Mouse (Mus musculus): Measurements from ENCODE around the gene Lin7c. TPM values are rescaled to one million over a fixed set of nuclear protein-coding genes. Genes with fewer than 3 reads are reported as not detected.

Lin7c gene
- polyA plus RNA-seq, 1 experiment = 9.1 TPM

DNA sequence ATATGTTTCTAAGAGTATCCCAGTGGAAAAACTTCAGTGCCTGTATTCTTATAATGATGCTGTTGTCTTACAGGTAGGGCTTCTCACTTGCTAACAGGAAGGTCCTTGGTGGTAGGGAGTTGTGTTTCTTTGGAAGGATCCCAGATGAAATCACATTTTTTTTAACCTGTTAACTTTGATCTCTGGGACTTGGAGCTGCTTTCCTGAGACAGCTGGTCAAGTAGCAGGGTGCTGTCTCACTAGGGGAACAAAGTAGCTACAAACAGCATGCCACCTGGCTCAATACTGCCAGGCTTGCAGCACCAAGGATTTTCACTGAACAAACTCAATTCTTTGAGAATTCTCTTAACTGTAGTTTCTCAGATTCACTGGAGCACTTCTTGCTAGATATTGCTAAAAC is 37.2 kb downstream of the Lin7c start:
- no peak overlapping the region for H3K4me3 ChIP-seq (ENCODE audit: control insufficient read depth, insufficient read depth, low read length)
- no peak for DNase-seq
- TF ChIP-seq POLR2A (IDR thresholded peaks at IDR 0.05; ENCODE audit: control insufficient read depth, extremely low read depth, insufficient read depth, low read length, poor library complexity) (no peak), CTCF (IDR thresholded peaks at IDR 0.05; ENCODE audit: borderline replicate concordance, control insufficient read depth, extremely low read depth, insufficient read depth, low read length, poor library complexity) (no peak)
- H3K27ac ChIP-seq (ENCODE audit: control insufficient read depth, insufficient read depth, low read length) = no peak overlapping the region
- H3K27me3 ChIP-seq (ENCODE audit: control insufficient read depth, insufficient read depth, low read length) = no peaks in the 10 kb centered on the region
- no peaks in the 10 kb centered on the region for H3K36me3 ChIP-seq (ENCODE audit: control insufficient read depth, insufficient read depth, low read length)
- no peaks in the 10 kb centered on the region for H3K4me1 ChIP-seq (replicated peaks; ENCODE audit: control insufficient read depth, insufficient read depth, low read length)

DNA sequence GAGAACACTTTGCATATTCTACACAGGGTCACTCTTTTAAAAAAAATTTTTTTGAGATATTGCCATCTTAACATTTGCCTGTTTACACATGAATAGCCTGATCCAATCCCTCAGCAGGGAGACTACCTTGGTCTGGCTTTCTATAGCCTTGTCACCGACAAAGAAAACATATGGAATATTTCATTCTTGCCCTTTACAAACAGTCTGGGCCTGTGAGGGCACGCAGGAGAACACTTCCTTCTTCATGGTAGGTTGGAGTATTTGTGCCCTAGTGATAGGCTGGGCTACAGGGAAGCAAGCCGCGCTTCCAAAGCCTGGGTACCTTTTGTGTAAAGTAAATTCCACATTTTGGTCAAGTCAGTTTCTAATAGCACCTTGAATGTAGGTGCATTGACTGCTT is 38.1 kb downstream of the Lin7c start:
- Histone ChIP-seq H3K4me1 (replicated peaks; ENCODE audit: control insufficient read depth, insufficient read depth, low read length) (no peaks in the 10 kb centered on the region), H3K27me3 (ENCODE audit: control insufficient read depth, insufficient read depth, low read length) (no peaks in the 10 kb centered on the region), H3K4me3 (ENCODE audit: control insufficient read depth, insufficient read depth, low read length) (no peak overlapping the region), H3K36me3 (ENCODE audit: control insufficient read depth, insufficient read depth, low read length) (no peaks in the 10 kb centered on the region), H3K27ac (ENCODE audit: control insufficient read depth, insufficient read depth, low read length) (no peak overlapping the region)
- 95% methylated on average over 4 of the region's 4 CpGs for WGBS
- no peak for TF ChIP-seq CTCF (IDR thresholded peaks at IDR 0.05; ENCODE audit: borderline replicate concordance, control insufficient read depth, extremely low read depth, insufficient read depth, low read length, poor library complexity)
- no peak for TF ChIP-seq POLR2A (IDR thresholded peaks at IDR 0.05; ENCODE audit: control insufficient read depth, extremely low read depth, insufficient read depth, low read length, poor library complexity)
- no peak for DNase-seq

DNA sequence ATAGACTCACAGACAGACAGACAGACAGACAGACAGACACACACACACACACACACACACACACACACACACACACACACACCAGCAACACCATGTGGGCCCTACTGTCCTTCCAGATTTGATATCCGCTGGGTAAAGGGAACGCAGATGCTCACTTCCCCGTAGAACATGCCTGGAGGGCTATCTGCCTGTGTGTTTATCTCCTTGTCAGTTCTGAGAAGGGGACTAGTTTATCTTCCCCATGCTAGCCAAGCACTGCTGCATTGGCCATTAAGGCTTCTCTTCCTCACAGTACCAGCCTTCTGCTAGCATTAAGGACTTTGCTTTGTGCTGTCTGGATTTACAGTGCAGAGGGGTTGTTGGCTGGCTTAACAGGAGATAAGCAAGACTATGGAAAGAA is 38.6 kb downstream of the Lin7c start:
- no peaks in the 10 kb centered on the region for H3K27me3 ChIP-seq (ENCODE audit: control insufficient read depth, insufficient read depth, low read length)
- H3K4me3 ChIP-seq (ENCODE audit: control insufficient read depth, insufficient read depth, low read length) = no peak overlapping the region
- H3K4me1 ChIP-seq (replicated peaks; ENCODE audit: control insufficient read depth, insufficient read depth, low read length) = no peaks in the 10 kb centered on the region
- TF ChIP-seq CTCF (IDR thresholded peaks at IDR 0.05; ENCODE audit: borderline replicate concordance, control insufficient read depth, extremely low read depth, insufficient read depth, low read length, poor library complexity) (no peak), POLR2A (IDR thresholded peaks at IDR 0.05; ENCODE audit: control insufficient read depth, extremely low read depth, insufficient read depth, low read length, poor library complexity) (no peak)
- 94% methylated on average over 3 of the region's 3 CpGs for WGBS
- no peak overlapping the region for H3K27ac ChIP-seq (ENCODE audit: control insufficient read depth, insufficient read depth, low read length)
- DNase-seq = no peak
- H3K36me3 ChIP-seq (ENCODE audit: control insufficient read depth, insufficient read depth, low read length) = no peaks in the 10 kb centered on the region

DNA sequence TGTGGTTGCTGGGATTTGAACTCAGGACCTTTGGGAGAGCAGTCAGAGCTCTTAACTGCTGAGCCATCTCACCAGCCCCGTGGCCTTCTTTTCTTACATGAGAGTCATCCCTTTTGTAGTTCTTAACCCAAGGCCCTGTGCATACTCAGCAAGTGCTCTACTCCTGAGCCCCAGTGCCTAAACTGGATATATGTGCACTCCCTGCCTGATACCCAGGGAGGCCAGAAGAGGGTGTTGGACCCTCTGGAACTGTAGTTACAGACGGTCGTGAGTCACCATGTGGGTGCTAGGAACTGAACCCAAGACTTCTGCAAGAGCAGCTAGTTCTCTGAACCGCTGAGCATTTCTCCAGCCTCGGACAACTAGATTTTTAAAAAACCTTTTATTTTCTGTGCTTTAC is 39.7 kb downstream of the Lin7c start:
- no peak for DNase-seq
- Histone ChIP-seq H3K4me1 (replicated peaks; ENCODE audit: control insufficient read depth, insufficient read depth, low read length) (no peaks in the 10 kb centered on the region), H3K4me3 (ENCODE audit: control insufficient read depth, insufficient read depth, low read length) (no peak overlapping the region), H3K27ac (ENCODE audit: control insufficient read depth, insufficient read depth, low read length) (no peak overlapping the region), H3K36me3 (ENCODE audit: control insufficient read depth, insufficient read depth, low read length) (no peaks in the 10 kb centered on the region), H3K27me3 (ENCODE audit: control insufficient read depth, insufficient read depth, low read length) (no peaks in the 10 kb centered on the region)
- WGBS = 96% methylated on average over 5 of the region's 5 CpGs
- TF ChIP-seq POLR2A (IDR thresholded peaks at IDR 0.05; ENCODE audit: control insufficient read depth, extremely low read depth, insufficient read depth, low read length, poor library complexity) (no peak), CTCF (IDR thresholded peaks at IDR 0.05; ENCODE audit: borderline replicate concordance, control insufficient read depth, extremely low read depth, insufficient read depth, low read length, poor library complexity) (no peak)

DNA sequence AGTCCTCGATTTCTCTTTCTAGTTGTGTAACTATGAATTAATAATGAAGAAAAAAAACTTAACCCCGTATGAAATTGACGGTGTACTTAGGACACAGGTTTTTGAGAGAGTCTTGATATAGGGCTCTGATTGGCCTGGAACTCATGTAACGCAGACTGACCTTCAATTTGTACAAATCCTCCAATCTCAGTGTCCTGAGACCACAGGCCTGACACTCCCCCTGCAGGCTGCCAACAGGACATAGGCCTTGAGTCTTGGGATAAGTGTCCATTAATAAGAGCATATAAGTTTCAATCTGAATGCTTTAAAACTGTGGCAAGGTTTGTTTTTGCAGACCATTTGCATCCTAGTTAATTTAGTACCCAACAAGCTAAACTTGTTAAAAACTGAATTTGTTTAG is 40.1 kb downstream of the Lin7c start:
- WGBS = 97% methylated on average over 4 of the region's 4 CpGs
- H3K27ac ChIP-seq (ENCODE audit: control insufficient read depth, insufficient read depth, low read length) = no peak overlapping the region

DNA sequence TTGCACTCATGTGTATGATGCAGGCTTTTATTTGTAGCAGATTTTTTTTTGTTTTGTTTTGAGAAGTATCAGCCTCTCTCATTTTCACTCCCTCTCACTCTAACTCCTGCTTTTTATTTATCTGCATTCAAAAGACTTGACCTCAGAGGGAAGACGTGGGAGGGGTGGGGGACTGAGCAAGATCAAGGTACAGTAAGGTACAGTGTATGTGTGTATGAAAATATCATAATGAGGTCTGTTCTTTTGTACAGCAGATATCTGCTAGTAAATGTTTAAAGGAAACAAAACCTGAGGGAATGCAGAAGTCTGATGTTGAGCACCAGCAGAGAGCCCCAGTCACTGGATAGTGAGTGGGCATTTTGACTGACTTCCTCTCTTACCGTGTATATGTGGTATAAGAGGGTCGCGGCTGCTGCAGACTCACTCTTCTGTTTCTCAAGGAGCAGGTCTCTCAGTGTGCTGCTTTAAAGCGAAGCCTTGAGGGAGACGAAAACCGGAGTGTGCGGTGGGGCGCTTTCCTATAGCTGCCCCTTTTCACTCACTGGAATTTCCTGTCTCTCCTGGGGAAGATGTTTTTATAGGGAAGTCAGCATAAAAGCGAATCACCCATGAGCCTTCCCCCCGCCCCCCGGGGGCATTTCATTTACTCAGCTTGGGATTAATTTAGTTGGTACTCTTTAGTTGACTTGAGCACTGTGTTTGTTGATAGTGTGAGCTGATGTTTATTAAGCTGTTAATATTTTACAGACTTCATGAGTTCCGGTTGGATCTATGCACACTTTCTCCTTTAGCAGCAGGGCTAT is 41.5 kb downstream of the Lin7c start:
- Histone ChIP-seq H3K4me1 (replicated peaks; ENCODE audit: control insufficient read depth, insufficient read depth, low read length) (no peaks in the 10 kb centered on the region), H3K27ac (ENCODE audit: control insufficient read depth, insufficient read depth, low read length) (no peak overlapping the region), H3K4me3 (ENCODE audit: control insufficient read depth, insufficient read depth, low read length) (no peak overlapping the region), H3K36me3 (ENCODE audit: control insufficient read depth, insufficient read depth, low read length) (no peaks in the 10 kb centered on the region), H3K27me3 (ENCODE audit: control insufficient read depth, insufficient read depth, low read length) (no peaks in the 10 kb centered on the region)
- DNase-seq = no peak
- 21% methylated on average over 13 of the region's 13 CpGs for WGBS
- TF ChIP-seq CTCF (IDR thresholded peaks at IDR 0.05; ENCODE audit: borderline replicate concordance, control insufficient read depth, extremely low read depth, insufficient read depth, low read length, poor library complexity) (no peak), POLR2A (IDR thresholded peaks at IDR 0.05; ENCODE audit: control insufficient read depth, extremely low read depth, insufficient read depth, low read length, poor library complexity) (no peak)

More for the DNA sequence above, 40.1 kb downstream of the Lin7c start:
- H3K36me3 ChIP-seq (ENCODE audit: control insufficient read depth, insufficient read depth, low read length) = no peaks in the 10 kb centered on the region
- H3K4me3 ChIP-seq (ENCODE audit: control insufficient read depth, insufficient read depth, low read length) = no peak overlapping the region
- no peak for DNase-seq
- H3K27me3 ChIP-seq (ENCODE audit: control insufficient read depth, insufficient read depth, low read length) = no peaks in the 10 kb centered on the region
- TF ChIP-seq CTCF (IDR thresholded peaks at IDR 0.05; ENCODE audit: borderline replicate concordance, control insufficient read depth, extremely low read depth, insufficient read depth, low read length, poor library complexity) (no peak), POLR2A (IDR thresholded peaks at IDR 0.05; ENCODE audit: control insufficient read depth, extremely low read depth, insufficient read depth, low read length, poor library complexity) (no peak)
- no peaks in the 10 kb centered on the region for H3K4me1 ChIP-seq (replicated peaks; ENCODE audit: control insufficient read depth, insufficient read depth, low read length)
